Mouse (Mus musculus) spleen, postnatal 14 days (tissue): Measurements from ENCODE around the gene Smarce1.
"Not testable (repeated sequence)": the region's sequence is repeated elsewhere in the genome, so short reads cannot be mapped to it uniquely, and the experiment has no call there.

Experiments
- DNase-seq, 2 experiments: peaks; one replicate each; pipeline ENCODE4 v3.0.0; 2021 to 2022; ENCODE audit warnings: low spot score in 2 of 2

Smarce1 gene

DNA sequence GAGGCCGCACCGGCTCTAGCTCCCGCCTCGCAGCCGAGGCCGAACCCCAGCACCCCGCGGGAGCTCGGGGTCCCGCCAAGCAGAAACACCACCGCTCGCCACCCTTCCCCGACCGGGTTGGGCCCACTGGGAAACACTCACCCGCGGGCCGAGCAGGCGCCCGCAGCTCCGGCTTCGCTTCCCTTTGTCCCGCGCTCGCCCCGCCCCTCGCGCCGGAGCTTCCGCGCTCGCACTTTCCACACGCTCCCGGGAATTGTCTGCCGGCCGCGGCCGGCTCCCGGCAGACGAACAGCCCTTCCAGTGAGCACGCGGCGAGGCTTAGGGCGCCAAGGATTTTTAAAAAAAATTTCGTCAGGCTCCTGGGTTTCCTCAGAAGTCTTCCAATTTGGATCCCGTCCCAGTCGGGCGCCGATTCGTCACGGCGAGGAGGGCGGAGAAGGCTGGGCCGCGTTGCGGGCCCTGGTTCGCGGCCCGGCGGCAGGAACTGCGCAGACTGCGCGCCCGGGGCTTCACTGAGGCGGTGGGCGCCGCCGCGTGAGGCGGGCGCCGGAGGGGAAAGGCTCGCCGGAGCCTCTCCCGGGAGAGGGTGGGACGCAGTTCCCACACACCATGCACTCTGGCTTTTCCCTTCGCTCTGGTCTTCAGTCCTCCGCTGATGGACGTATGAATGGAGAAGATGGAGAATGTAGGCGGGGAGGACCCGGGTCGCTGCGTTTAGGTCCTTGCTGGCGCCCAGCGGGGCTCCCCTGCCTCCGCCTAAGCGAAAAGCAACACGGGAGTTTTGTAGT, at the start of gene Smarce1:
Gene Smarce1 (minus strand): TSS at position 757 of the 788 bp plus-strand sequence.
- DNase-seq = peak; percentile 64 to 76

DNA sequence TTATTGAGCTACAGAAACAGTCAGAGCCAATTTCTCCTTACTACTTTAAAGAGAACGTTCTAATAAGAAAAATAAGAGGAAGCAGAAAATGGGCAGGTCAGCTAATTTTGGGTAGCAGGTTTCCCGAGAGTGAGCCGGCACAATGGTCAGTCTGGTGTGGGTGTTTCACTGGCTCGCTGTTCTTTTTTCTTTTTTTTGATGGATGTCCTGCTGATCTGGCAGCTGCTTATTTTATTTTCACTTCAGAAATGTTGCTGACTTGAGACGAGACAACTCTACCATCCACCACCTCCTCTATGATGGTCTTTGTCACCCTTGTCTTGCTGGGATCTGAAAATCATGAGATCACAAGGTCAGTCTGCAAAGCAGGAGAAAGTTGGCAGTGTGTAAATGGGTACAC, 49.2 kb upstream of the Smarce1 start:
- no peak for DNase-seq

DNA sequence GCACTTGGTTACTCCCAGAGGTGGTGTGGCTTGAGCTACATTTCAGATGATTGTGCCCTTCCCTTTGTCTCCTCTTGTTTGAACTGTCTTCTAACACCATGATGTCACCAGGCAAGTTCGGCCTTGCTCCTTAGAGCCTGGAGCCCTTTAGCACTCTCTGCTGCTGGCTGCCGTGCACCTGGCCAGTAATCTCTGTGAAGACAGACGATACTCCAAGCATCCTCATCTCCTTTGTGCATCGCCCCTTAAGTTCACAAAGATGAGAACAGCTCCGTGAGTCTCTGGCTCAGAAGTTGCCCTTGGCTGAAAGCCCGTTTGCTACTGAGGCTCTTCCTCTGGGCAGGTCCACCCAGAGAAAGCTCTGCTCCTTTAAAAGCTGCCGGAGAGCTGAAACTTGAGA, 46.0 kb upstream of the Smarce1 start:
- DNase-seq = no peak

DNA sequence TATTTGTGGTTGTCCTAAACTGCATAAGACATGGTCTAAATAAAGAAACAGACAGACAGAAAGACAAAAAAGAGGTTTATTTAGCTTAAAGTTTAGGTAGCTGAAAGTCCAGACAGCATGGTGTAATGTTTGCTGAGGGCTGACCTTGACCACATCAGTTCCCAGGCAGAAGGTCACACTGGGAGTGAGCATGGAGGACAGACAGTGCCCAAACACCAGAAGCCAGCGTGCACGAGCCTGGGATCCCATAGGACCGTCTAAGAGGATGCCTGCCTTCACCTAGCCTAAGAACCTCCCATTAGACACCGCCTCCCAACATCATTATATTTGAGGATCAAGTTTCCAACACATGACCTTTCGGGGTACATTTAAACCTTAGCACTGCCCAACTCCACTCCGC, 44.8 kb upstream of the Smarce1 start:
- no peak for DNase-seq

DNA sequence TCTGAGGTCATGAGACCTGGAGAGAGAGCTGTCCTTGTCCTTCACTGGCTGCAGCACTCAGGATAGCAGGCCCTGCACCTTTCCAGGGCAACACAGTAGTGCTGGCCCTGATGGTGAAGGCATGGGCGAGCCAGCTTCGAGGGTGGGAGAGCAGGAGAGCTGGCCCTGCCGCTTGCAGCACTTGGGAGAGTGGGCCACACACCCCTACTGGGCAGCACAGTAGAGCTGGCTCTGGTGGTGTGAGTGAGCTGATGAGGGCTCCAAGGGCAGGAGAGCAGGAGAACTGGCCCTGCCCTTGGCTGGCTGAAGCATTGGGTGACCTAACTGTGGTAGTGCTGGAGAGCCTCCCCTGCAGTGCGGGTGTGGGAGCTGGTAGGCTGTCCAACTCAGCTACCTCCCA, 41.9 kb upstream of the Smarce1 start:
- DNase-seq = no peak

DNA sequence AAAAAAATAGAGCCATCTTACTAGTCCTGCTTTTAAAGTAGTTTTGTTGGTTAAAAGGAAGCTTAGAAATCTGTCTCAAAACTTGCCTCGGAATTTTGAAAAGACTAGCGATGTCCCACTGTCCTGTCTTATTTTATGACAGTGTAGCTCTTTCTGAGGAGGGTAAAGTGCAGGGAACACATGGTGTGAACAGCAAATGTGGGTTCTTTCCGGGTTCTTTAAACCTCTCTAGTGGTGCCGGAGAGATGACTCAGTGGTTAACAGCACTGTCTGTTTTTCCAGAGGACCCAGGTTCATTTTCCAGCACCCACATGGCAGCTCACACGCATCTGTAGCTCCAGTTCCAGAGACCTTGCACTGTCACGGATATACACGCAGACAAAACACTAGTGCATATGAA, 38.4 kb upstream of the Smarce1 start:
- no peak for DNase-seq

DNA sequence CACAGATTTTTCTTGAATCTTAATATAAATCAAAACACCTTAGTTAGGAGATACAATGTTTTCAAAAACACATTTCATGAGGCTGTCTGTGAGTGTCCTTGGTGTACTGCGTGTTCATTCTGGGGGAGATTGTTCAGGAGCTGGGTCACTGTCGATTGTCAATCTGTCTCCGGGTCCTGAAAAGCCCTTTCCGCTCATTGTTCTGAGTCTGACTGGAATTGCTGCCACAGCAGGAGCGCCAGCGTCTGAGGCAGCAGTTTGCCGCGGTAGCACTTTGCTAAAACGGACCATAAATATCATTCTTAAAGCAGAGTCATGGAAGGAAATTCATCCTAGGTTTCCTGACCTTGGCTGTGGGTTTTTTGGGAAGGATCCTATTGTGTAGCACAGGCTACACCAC, 35.0 kb upstream of the Smarce1 start:
- DNase-seq = no peak

DNA sequence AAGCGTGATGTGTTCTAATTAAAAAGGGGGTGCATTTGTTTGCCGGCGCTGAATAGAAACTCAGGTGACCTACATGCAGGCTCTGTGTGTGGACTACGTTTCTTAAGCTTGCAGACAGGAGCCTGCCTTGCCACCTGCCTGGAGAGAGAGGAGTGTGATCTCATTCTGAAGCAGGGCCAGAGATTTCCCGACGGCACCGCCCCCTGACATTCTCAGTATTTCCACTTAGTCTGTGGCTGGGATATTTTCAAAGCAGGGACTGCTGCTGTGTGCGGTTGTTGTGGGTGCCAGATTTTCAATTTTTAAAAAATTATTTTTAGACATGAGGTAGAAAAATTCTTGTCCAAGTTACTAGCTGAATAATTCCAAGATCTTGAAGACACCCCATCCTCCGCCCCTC, 34.4 kb upstream of the Smarce1 start:
- DNase-seq = no peak

DNA sequence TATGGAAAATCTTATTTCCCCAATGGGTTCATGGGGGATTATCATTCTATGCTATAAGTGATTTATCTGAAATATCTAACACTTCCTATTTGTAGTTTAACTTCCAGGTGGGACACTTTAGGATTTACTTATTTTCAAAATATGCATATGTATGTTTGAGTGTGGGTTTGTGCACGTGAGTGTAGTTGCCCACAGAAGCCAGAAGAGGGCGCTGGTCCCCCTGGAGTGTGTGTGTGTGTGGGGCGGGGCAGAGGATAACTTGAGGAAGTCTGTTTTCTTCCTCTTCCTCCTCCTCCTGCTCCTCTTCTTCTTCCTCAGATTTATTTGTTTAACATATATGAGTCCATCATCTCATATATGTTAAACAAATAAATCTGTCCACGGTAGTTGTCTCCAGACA, 25.4 kb upstream of the Smarce1 start:
- no peak for DNase-seq

DNA sequence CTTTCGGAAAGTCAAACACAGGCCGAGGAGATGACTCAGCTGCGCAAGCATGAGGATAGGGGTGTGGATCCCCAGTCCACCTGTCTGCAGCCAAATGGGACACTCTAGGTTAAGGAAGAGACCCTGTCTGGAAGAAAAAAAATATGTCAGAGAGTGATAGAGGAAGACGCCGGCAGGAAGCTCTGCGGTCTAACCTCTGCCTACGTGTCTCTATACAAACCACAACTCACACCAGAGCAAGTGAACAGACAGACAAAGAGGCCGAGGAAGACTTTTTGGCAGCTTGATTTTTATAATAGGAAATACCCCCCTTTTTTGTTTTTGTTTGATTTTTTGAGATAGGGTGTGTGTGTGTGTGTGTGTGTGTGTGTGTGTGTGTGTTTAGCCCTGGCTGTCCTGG, 24.5 kb upstream of the Smarce1 start:
- no peak for DNase-seq

DNA sequence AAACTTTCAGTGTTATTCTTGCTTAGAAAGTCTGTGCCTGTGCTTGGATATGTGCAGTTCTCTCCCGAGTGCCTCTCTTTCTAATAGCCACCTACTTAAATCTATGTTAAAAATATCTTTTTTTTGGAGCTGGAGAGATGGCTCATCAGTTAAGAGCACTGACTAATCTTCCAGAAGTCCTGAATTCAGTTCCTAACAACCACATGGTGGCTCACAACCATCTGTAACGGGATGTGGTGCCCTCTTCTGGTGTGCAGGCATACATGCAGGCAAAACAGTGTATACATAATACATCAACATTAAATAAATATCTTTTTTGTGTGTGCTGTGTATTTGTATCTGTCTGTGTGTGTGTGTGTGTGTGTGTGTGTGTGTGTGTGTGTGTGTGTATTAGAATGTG, 23.1 kb upstream of the Smarce1 start:
- DNase-seq = no peak

DNA sequence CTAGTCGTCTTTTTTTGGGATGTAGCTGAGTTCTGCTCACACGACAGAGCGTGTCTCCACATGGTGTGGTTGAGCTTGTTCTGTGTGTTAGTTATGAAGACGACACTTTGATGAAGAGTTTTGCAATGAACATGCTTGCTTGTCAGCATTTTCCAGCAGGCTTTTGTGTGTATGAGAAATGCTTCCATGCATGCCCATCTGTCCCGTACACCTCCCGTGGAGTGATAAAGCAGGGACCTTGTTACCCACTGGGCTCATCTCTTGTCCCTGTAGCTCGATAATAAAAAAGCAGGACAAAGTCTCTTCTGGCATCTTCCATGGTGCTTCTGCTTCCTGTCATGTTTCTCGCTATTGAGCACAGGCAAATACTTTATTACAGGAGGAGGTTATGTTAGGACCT, 21.9 kb upstream of the Smarce1 start:
- DNase-seq = no peak

DNA sequence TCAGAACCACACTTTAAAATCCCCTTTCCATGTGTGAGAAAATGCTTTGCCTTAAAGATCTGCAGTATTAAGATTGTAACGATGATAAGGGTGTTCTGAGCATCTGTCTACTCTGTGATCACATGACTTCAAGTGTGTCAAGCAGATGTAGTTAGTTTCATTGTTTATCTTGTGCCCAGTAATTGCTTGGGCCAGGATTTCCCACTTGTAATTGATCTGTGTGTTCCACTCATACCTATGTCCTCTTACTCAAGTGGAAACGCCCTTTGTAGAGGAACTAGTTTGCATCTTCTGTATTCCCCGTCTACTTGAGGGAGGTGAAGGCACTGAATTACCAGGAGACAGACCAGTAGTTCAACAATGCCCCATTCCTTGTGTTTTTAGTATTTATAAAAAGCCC, 19.8 kb upstream of the Smarce1 start:
- no peak for DNase-seq

DNA sequence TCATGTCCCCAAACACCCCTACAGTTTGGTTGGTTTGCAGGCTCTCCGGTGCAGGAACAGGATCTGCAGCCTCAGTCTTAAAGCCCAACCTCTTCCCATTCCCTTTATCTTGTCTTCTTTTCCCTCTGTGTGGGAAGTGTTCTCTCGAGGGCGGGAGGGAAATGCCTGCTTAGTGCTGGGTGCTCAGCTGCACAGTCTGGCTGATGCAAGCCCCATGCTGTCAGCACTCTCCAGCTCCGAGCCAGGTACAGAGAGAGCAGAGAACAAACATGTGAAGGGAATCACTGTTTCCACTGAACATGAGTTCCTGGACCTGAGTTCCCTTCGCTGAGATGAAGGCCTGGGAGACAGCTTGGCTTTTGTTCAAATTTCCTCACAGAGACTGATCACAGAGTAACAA, 19.4 kb upstream of the Smarce1 start:
- DNase-seq = no peak

DNA sequence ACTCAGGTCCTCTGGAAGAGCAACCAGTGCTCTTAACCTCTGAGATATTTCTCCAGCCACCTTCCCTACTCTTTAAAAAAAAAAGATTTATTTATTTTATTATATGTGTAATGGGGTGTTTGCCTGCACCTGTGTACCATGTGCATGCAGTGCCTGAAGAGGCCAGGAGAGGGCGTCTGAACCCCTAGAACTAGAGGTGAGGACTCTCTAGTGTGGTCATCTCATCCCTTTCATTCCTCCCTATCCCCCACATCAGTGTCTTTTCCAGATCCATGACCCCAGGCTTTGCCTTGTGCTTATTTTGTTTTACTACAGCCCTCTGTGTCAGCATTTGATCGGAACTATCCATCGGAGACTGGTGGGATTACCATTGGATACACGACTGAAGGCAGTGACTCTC, 18.3 kb upstream of the Smarce1 start:
- peak in 1 of 2 experiments; percentile 40 for DNase-seq

DNA sequence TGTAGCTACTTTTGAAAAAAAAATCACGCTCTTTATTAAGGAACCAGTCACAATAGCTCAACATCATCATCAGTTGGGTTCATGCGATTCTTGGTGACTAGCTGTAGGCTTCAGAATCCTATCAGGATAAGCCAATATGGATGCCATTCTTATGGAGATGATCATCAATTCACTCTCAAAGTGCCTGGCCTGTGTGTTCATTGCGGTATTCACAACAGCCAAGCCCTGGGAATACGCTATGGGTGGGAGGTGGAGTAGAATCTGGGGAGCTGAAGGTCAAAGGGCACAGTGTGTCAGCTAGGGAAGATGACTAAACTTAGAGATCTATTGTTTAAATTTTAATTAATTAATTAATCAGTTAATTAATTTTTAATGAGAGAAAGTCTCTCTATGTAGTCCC, 17.1 kb upstream of the Smarce1 start:
- DNase-seq = no peak

DNA sequence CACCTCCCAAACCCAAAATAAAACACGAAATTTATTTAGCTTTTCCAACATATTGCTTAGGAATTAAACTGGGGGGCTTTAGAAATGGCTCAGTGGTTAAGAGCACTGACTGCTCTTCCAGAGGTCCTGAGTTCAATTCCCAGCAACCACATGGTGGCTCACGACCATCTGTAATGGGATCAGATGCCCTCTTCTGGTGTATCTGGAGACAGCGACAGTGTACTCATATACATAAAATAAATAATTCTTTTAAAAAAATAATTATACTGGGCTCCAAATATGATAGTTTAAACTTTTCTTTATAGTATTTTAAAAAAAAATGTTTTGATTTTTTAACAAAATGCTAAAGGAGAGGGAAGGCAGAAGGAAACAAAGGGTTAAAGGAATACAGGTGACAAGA, 13.7 kb upstream of the Smarce1 start:
- not testable (repeated sequence) for DNase-seq

DNA sequence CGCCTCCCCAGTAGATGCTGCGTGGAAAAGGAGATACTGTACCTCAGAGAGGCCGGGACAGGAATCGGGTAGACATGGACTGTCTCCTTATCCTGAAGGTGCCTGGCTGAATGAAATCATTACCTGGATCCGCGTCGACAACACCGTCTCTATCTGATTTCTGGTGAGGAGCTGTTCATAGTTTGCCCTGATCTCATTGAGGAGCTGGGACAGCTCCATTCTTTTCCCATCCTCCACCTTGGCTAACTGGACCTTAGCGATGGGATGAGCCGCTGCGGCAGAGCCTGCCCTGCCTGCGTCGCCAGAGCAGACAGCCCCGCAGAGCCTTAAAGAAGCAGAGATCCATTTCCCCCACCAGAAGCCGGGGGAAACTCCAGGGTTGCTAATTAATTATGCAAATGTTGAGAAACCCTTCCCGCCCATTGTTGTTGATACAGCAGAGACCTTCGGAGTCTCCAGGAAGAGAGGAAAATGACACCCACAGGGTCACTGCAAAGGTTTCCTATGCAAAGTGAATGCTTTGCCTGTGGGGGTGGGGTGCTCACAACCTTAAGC, 13.1 kb upstream of the Smarce1 start, which contains the start of gene Krt222:
Gene Krt222 (minus strand): TSS at position 266 of the 555 bp plus-strand sequence.
- DNase-seq = no peak

DNA sequence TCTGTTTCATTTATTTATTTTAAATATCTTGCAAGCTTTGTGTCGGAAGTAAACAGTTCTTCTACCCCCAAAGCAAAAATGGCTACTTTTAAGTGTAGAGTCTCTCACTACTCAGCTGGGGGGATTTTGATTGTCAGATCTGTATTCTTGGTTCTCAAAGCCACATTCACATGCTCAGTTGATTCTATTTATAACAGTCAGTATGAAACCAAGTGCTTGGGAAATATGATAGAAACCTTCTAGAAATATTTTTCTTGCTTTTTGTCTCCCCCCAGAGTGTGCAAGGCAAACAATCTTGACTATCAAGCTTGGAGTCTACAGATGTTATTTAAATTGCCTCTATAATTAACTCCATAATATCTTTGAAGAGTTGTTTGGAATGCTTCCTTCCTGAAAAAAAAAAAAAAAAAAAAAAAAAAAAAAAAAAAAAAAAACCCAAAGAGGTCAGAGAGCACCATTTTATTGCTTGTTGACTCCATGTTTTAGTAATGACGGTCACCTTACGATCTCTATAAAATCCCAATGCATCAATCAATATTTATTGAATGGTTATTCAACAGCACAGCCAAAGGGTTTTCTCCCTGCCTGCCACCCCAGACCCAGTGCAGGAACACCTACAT, 12.5 kb upstream of the Smarce1 start:
- DNase-seq = no peak

DNA sequence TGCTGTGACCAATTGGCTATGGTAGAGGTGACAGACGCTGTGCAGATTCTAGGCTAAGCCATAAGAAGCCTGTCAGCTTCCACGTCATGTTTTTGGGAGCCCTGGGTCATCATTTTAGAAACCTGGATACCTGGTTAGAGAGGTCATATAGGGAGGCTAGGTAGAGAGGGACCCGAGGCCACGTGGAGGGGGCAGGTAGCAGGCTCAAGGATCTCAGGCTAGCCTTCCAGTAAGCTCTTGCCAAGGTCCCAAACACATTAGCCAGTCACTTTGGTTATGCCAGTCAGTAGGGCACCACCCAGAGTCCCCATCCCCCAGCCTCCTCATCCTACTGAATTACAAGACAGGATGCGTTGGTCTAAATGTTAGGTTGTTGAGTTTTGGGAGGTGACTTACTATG, 11.2 kb upstream of the Smarce1 start:
- no peak for DNase-seq

DNA sequence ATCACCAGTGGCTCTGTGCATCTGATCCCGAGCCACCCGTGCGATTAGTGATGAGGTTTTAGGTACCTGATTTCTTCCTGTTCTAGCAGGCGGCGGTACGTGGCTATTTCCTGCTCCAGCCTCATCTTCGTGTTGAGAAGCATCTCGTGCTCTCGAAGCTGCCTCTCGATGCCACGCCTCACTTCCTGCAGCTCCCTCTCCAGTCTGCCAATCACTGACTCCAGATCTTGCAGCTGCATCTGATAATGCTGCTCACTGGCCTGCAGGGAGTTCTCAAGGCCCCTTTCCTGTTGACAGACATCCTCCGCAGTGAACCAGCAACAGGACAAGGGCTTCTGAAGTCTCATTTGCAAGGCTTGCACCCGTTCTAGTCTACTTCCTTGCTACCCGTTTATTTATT, 7.7 kb upstream of the Smarce1 start:
- peak; percentile 13 to 32 for DNase-seq

DNA sequence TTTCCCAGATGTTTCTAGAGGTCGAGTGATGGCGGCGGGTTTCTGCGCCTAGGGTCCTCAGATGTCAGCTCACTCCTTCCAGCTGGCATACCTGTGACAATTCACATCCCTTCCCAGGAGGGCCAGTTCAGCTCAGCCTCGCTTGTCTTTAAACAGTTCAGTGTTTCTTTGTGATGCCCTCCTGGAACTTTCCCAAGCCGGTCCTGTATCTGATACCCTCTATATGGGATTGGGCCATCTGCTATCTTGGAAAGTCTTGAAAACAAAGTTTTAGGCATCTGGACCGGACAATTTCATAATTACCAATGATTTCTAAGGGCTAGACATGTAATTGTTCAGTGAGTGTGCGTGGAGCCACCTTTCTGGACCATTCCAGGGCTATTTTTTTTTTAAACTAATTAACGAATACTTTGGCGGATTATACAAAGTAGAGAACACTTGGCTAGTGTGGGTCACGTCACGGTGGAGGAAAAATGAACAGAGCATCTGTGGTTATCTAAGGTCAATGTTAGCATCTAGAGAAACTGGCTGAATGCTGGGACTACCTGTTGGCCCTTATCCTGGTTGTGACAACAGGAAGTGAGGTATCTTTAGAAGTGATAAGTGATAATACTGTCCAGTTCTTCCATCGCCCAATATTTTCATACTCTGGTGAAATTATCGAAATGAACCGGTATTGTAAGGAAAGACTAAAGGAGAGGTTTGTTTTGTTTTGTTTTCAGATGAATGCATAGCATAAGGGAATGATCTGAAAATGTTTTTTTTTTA, 416 bp upstream of the Smarce1 start:
- DNase-seq = no peak
